Mouse (Mus musculus) CH12.LX (cell line): ENCODE data around the gene Nenf. TPM values are rescaled to one million over a fixed set of nuclear protein-coding genes. Genes with fewer than 3 reads are reported as not detected.

ENCODE experiments used
- DNase-seq: peaks from one replicate; pipeline ENCODE4 v3.0.0-alpha.2; 2013; ENCODE audit errors: extremely low read depth
- H3K27ac ChIP-seq: 2 replicates; pipeline ENCODE4 v1.5.1; 2012; ENCODE audit warnings: low read depth, mild to moderate bottlenecking, control low read depth, moderate library complexity; ENCODE audit not compliant: insufficient read depth
- H3K27me3 ChIP-seq: replicated peaks from 2 replicates; pipeline ENCODE3; 2012; ENCODE audit warnings: inconsistent platforms
- H3K36me3 ChIP-seq, 2 experiments: replicated peaks in 1 of 2; 2 replicates each; pipeline versions ENCODE3 to v1.6.1; 2012; ENCODE audit warnings: inconsistent platforms in 1 of 2, low read length in 1 of 2, mild to moderate bottlenecking in 1 of 2, mixed read lengths in 1 of 2, moderate library complexity in 1 of 2; ENCODE audit not compliant: control insufficient read depth in 1 of 2, insufficient read depth in 1 of 2
- H3K4me1 ChIP-seq, 2 experiments: 2 replicates each; pipeline ENCODE4 v1.6.1; 2012; ENCODE audit warnings: inconsistent platforms in 1 of 2, moderate library complexity in 1 of 2; ENCODE audit not compliant: insufficient read depth in 2 of 2, control insufficient read depth in 1 of 2
- H3K4me2 ChIP-seq: 2 replicates; pipeline ENCODE4 v1.6.1; 2012; ENCODE audit warnings: low read depth, mild to moderate bottlenecking, control low read depth; ENCODE audit not compliant: poor library complexity, insufficient read depth, severe bottlenecking
- H3K4me3 ChIP-seq, 3 experiments: fragments of 150-350 bp in 1 of 3; sonication (generic) in 1 of 3; replicated peaks in 1 of 3; 2 replicates each; pipeline versions ENCODE3 to v1.5.1; 2011 to 2012; ENCODE audit warnings: low read depth in 2 of 3, low read length in 2 of 3, mild to moderate bottlenecking in 2 of 3, moderate library complexity in 2 of 3, control low read depth in 1 of 3, improper control_type of control experiment in 1 of 3, inconsistent platforms in 1 of 3, mixed read lengths in 1 of 3; ENCODE audit not compliant: poor library complexity in 1 of 3
- H3K79me2 ChIP-seq: replicated peaks from 2 replicates; pipeline ENCODE4 v1.6.1; 2012; ENCODE audit warnings: mild to moderate bottlenecking, moderate library complexity; ENCODE audit not compliant: control insufficient read depth, poor library complexity, insufficient read depth, severe bottlenecking; ENCODE audit errors: extremely low read depth
- H3K9ac ChIP-seq: 2 replicates; pipeline ENCODE4 v1.6.1; 2012; ENCODE audit warnings: low read depth, mild to moderate bottlenecking, control low read depth, moderate library complexity; ENCODE audit not compliant: insufficient read depth
- H3K9me3 ChIP-seq: replicated peaks from 2 replicates; pipeline ENCODE3; 2012; ENCODE audit warnings: low read length, inconsistent platforms, mixed read lengths
- CTCF ChIP-seq, 2 experiments: IDR thresholded peaks in 1 of 2; conservative IDR thresholded peaks in 1 of 2; 2 replicates each; pipeline ENCODE4 v1.5.1; 2011 to 2012; ENCODE audit warnings: low read depth in 2 of 2, low read length in 2 of 2, improper control_type of control experiment in 1 of 2, inconsistent platforms in 1 of 2, mild to moderate bottlenecking in 1 of 2, moderate library complexity in 1 of 2
- ETS1 ChIP-seq: conservative IDR thresholded peaks from 2 replicates; pipeline ENCODE4 v1.6.1; 2012; ENCODE audit warnings: low read depth, mild to moderate bottlenecking, inconsistent platforms, low read length, improper control_type of control experiment, moderate library complexity
- HCFC1 ChIP-seq: IDR thresholded peaks from 2 replicates; pipeline ENCODE4 v1.6.1; 2012; ENCODE audit warnings: low read depth, mild to moderate bottlenecking, inconsistent platforms, low read length, improper control_type of control experiment
- JUND ChIP-seq: conservative IDR thresholded peaks from 2 replicates; pipeline ENCODE4 v1.6.1; 2011; ENCODE audit warnings: low read depth, low read length, improper control_type of control experiment
- KAT2A ChIP-seq: IDR thresholded peaks from 2 replicates; pipeline ENCODE4 v1.6.1; 2012; ENCODE audit warnings: low read length, improper control_type of control experiment, inconsistent platforms; ENCODE audit not compliant: insufficient replicate concordance
- MAFK ChIP-seq: IDR thresholded peaks from 2 replicates; pipeline ENCODE4 v1.6.1; 2011; ENCODE audit warnings: low read length, improper control_type of control experiment; ENCODE audit not compliant: insufficient replicate concordance
- MAX ChIP-seq: IDR thresholded peaks from 2 replicates; pipeline ENCODE4 v1.6.1; 2011; ENCODE audit warnings: low read length, improper control_type of control experiment
- MAZ ChIP-seq: IDR thresholded peaks from 2 replicates; pipeline ENCODE4 v1.6.1; 2012; ENCODE audit warnings: low read depth, mild to moderate bottlenecking, inconsistent platforms, low read length, improper control_type of control experiment, moderate library complexity
- MEF2A ChIP-seq: IDR thresholded peaks from 2 replicates; pipeline ENCODE4 v1.6.1; 2014; ENCODE audit warnings: low read depth, mild to moderate bottlenecking, inconsistent platforms, low read length, improper control_type of control experiment, borderline replicate concordance
- PAX5 ChIP-seq: IDR thresholded peaks from 2 replicates; pipeline ENCODE4 v1.6.1; 2012; ENCODE audit warnings: low read length, inconsistent platforms, mixed read lengths
- RCOR1 ChIP-seq: conservative IDR thresholded peaks from 2 replicates; pipeline ENCODE4 v1.6.1; 2012; ENCODE audit warnings: low read depth, mild to moderate bottlenecking, inconsistent platforms, low read length, improper control_type of control experiment
- SIN3A ChIP-seq: IDR thresholded peaks from 2 replicates; pipeline ENCODE4 v1.6.1; 2012; ENCODE audit warnings: low read length, improper control_type of control experiment, inconsistent platforms
- TBP ChIP-seq: conservative IDR thresholded peaks from 2 replicates; pipeline ENCODE4 v1.6.1; 2011; ENCODE audit warnings: low read depth, low read length, improper control_type of control experiment
- UBTF ChIP-seq: IDR thresholded peaks from 2 replicates; pipeline ENCODE4 v1.6.1; 2012; ENCODE audit warnings: low read depth, mild to moderate bottlenecking, inconsistent platforms, low read length, improper control_type of control experiment, moderate library complexity
- USF1 ChIP-seq: IDR thresholded peaks from 2 replicates; pipeline ENCODE4 v1.6.1; 2014; ENCODE audit warnings: low read depth, mild to moderate bottlenecking, inconsistent platforms, low read length, improper control_type of control experiment
- USF2 ChIP-seq: conservative IDR thresholded peaks from 2 replicates; pipeline ENCODE4 v1.6.1; 2011; ENCODE audit warnings: low read depth, low read length, improper control_type of control experiment
- ZC3H11A ChIP-seq: IDR thresholded peaks from 2 replicates; pipeline ENCODE4 v1.6.1; 2012; ENCODE audit warnings: low read depth, mild to moderate bottlenecking, inconsistent platforms, low read length, improper control_type of control experiment
- dilution Hi-C: fragments of 300-500 bp; cut with MboI; formaldehyde crosslinking; loops from 2 replicates; pipeline ENCODE4 v1.14.3; 2020; ENCODE audit warnings: low sequenced_read_pairs; ENCODE audit not compliant: extremely low pct_unique_long_range_greater_than_20kb, extremely low pct_ligation_motif_present
- in situ Hi-C: fragments of 300-500 bp; cut with MboI; formaldehyde crosslinking; loops from 3 replicates; pipeline ENCODE4 v1.14.3; 2019; ENCODE audit warnings: low sequenced_read_pairs, low pct_ligation_motif_present, low pct_unique_long_range_greater_than_20kb, mixed read lengths
- polyA plus RNA-seq: library from polyadenylated mRNA; unstranded; fragments of >175 nt; gene quantifications from 2 replicates; pipeline ENCODE4 v1.2.1, GENCODE M21; 2012; ENCODE audit warnings: low read depth; ENCODE audit not compliant: insufficient read length
- total RNA-seq, 2 experiments: library from RNA; depleted of rRNA; stranded (reverse); fragments of 300-350 nt in 1 of 2; fragments of >200 nt in 1 of 2; gene quantifications; 2 replicates each; pipeline ENCODE4 v1.2.3; 2012 to 2014

Nenf gene
- total and polyA plus RNA-seq, 3 experiments = 28.8 to 86.7 (median 43.8) TPM

GRCm38 (mm10) chr1:191293996-191294795 lies 23.8 kb downstream of the Nenf start:
- no peak overlapping the region for H3K27ac ChIP-seq
- dilution Hi-C loops = no loop called here
- H3K4me2 ChIP-seq = no peak overlapping the region
- no peaks in the 10 kb centered on the region for H3K79me2 ChIP-seq
- no peaks in the 10 kb centered on the region for H3K9me3 ChIP-seq
- H3K9ac ChIP-seq = no peak overlapping the region
- in situ Hi-C loops = no loop called here
- H3K27me3 ChIP-seq = peaks cover 1% of the 10 kb centered on the region
- TF ChIP-seq PAX5 (no peak), MEF2A (no peak)
- H3K36me3 ChIP-seq = no peaks in the 10 kb centered on the region
- DNase-seq = no peak
- H3K4me1 ChIP-seq = peaks cover 26 to 56% of the 10 kb centered on the region in 2 experiments
- no peak overlapping the region for H3K4me3 ChIP-seq

- no peak overlapping the region for H3K27ac ChIP-seq
- peaks cover 17 to 56% of the 10 kb centered on the region in 2 experiments for H3K4me1 ChIP-seq
- dilution Hi-C loops (no loop called here), in situ Hi-C loops (no loop called here)
- no peaks in the 10 kb centered on the region for H3K36me3 ChIP-seq
- TF ChIP-seq UBTF = no peak
- no peak for TF ChIP-seq RCOR1
- TF ChIP-seq SIN3A = no peak
- TF ChIP-seq HCFC1 = no peak
- TF ChIP-seq KAT2A = no peak
- TF ChIP-seq ZC3H11A = no peak
- TF ChIP-seq USF1 = no peak
- no peak for TF ChIP-seq TBP
- no peak for TF ChIP-seq JUND
- TF ChIP-seq CTCF (conservative IDR thresholded peaks at IDR 0.05 in 1 of 2, IDR thresholded peaks at IDR 0.05 in 1 of 2; ENCODE audit: low read depth in 2 of 2, low read length in 2 of 2) = no peak
- TF ChIP-seq MAX = no peak
- TF ChIP-seq MAZ = no peak
- TF ChIP-seq ETS1 = no peak
- no peak for TF ChIP-seq USF2
- TF ChIP-seq MEF2A = no peak
- no peak for TF ChIP-seq MAFK
- no peak overlapping the region for H3K4me3 ChIP-seq
- H3K9ac ChIP-seq = no peak overlapping the region
- H3K27me3 ChIP-seq = peaks cover 1% of the 10 kb centered on the region
- DNase-seq = no peak
- no peaks in the 10 kb centered on the region for H3K9me3 ChIP-seq
- H3K4me2 ChIP-seq = no peak overlapping the region
- H3K79me2 ChIP-seq = no peaks in the 10 kb centered on the region
These were observed 24.9 kb downstream of the Nenf start for GRCm38 (mm10) chr1:191293051-191293450.
